Mouse (Mus musculus) forebrain, embryonic 12.5 days (tissue): ENCODE measurements around the gene Ctxn1. TPM values are rescaled to one million over a fixed set of nuclear protein-coding genes. Genes with fewer than 3 reads are reported as not detected.

Source experiments
- ATAC-seq: fragments of 200-750 bp; cut with Nextera tagmentation; 2 replicates; pipeline ENCODE4 v1.8.0; 2017; ENCODE audit warnings: moderate TSS enrichment; ENCODE audit not compliant: low FRiP score
- H3K27ac ChIP-seq: fragments of 300-500 bp; sonication (generic); 2 replicates; pipeline ENCODE4 v1.5.1; 2016; ENCODE audit warnings: mild to moderate bottlenecking
- H3K27me3 ChIP-seq: fragments of 300-500 bp; sonication (generic); 2 replicates; pipeline ENCODE4 v1.6.1; 2016; ENCODE audit warnings: mild to moderate bottlenecking
- H3K36me3 ChIP-seq: fragments of 300-500 bp; sonication (generic); replicated peaks from 2 replicates; pipeline ENCODE4 v1.6.1; 2016; ENCODE audit warnings: mild to moderate bottlenecking
- H3K4me1 ChIP-seq: fragments of 300-500 bp; sonication (generic); 2 replicates; pipeline ENCODE4 v1.6.1; 2016
- H3K4me2 ChIP-seq: fragments of 300-500 bp; sonication (generic); 2 replicates; pipeline ENCODE4 v1.6.1; 2016; ENCODE audit warnings: mild to moderate bottlenecking, moderate library complexity
- H3K4me3 ChIP-seq: fragments of 300-500 bp; sonication (generic); replicated peaks from 2 replicates; pipeline ENCODE4 v1.5.1; 2016; ENCODE audit warnings: mild to moderate bottlenecking
- H3K9ac ChIP-seq: fragments of 300-500 bp; sonication (generic); 2 replicates; pipeline ENCODE4 v1.6.1; 2016; ENCODE audit warnings: mild to moderate bottlenecking
- H3K9me3 ChIP-seq: fragments of 300-500 bp; sonication (generic); 2 replicates; pipeline ENCODE4 v1.6.1; 2016
- WGBS: fragments of 180-500 bp; shearing (Covaris S2); methylation state at CpG from one replicate; pipeline ENCODE4 v1.1.7; 2016; 5-methylcytosine and 5-hydroxymethylcytosine counted together
- polyA plus RNA-seq: library from polyadenylated mRNA; unstranded; fragments of >200 nt; fragmentation: Nextera tagmentation; extraction: Ambion mirVana; gene quantifications from 2 replicates; pipeline ENCODE4 v1.2.1, GENCODE M21; 2016

Gene Ctxn1
- polyA plus RNA-seq, 1 experiment from 2014 or later, result 199 TPM

- WGBS, result 76% methylated on average over 15 of the region's 15 CpGs
- Histone ChIP-seq H3K4me1 (peaks cover 19% of the 10 kb centered on the region), H3K27me3 (peaks cover 21% of the 10 kb centered on the region), H3K27ac (no peak within 1 kb of the TSS), H3K4me3 (no peak within 1 kb of the TSS), H3K9ac (0 out of 2 replicates have a peak within 1 kb of the TSS, but pooled peaks have one; percentile 29), H3K4me2 (no peak within 1 kb of the TSS), H3K36me3 (peaks cover 57% of the 10 kb centered on the region), H3K9me3 (no peaks in the 10 kb centered on the region)
- no peak for ATAC-seq
Measured at GRCm38 (mm10) chr8:4247951-4248540, 11.0 kb downstream of the Ctxn1 start, which contains the start of gene Tgfbr3l. Tgfbr3l (plus strand) TSS chr8:4248214.

GRCm38 (mm10) chr8:4247241-4247640 is 11.8 kb downstream of the Ctxn1 start:
- peaks cover 21% of the 10 kb centered on the region for H3K27me3 ChIP-seq
- H3K9ac ChIP-seq, result no peak overlapping the region
- no peak overlapping the region for H3K4me2 ChIP-seq
- no peak overlapping the region for H3K4me3 ChIP-seq
- no peak for ATAC-seq
- H3K27ac ChIP-seq, result no peak overlapping the region
- no peaks in the 10 kb centered on the region for H3K9me3 ChIP-seq
- peaks cover 65% of the 10 kb centered on the region for H3K36me3 ChIP-seq
- H3K4me1 ChIP-seq, result peaks cover 15% of the 10 kb centered on the region
- 91% methylated on average over 8 of the region's 8 CpGs for WGBS

DNA sequence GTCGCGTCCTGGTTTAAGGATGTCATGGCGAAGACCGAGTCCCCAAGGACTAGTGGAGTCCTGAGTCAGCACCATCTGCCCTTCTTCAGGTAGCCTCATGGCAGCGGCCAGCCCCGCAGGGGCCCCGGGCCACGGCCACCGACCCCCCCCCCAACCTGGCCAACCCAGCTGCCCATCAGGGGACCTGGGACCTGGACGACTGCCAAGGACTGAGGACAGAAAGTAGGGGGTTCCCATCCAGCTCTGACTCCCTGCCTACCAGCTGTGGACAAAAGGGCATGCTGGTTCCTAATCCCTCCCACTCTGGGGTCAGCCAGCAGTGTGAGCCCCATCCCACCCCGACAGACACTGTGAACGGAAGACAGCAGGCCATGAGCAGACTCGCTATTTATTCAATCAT is 13.3 kb downstream of the Ctxn1 start:
- no peak overlapping the region for H3K27ac ChIP-seq
- WGBS, result 85% methylated on average over 13 of the region's 13 CpGs
- H3K36me3 ChIP-seq, result peaks cover 73% of the 10 kb centered on the region

GRCm38 (mm10) chr8:4245061-4245460 is 14.0 kb downstream of the Ctxn1 start:
- H3K4me2 ChIP-seq, result no peak overlapping the region
- 97% methylated on average over 5 of the region's 5 CpGs for WGBS
- H3K27me3 ChIP-seq, result peaks cover 21% of the 10 kb centered on the region
- peaks cover 73% of the 10 kb centered on the region for H3K36me3 ChIP-seq
- H3K27ac ChIP-seq, result no peak overlapping the region
- H3K4me3 ChIP-seq, result no peak overlapping the region
- no peak overlapping the region for H3K9ac ChIP-seq
- peaks cover 15% of the 10 kb centered on the region for H3K4me1 ChIP-seq
- no peaks in the 10 kb centered on the region for H3K9me3 ChIP-seq
- ATAC-seq, result no peak

More for the DNA sequence above, 13.3 kb downstream of the Ctxn1 start:
- ATAC-seq, result no peak
- Histone ChIP-seq H3K9me3 (no peaks in the 10 kb centered on the region), H3K9ac (no peak overlapping the region), H3K27me3 (peaks cover 21% of the 10 kb centered on the region), H3K4me3 (no peak overlapping the region), H3K4me2 (no peak overlapping the region), H3K4me1 (peaks cover 14% of the 10 kb centered on the region)

GRCm38 (mm10) chr8:4239193-4239890 is 19.7 kb downstream of the Ctxn1 start:
- Histone ChIP-seq H3K36me3 (peaks cover 29% of the 10 kb centered on the region), H3K4me1 (peaks cover 26% of the 10 kb centered on the region), H3K4me3 (peak overlapping the region; percentile 82), H3K4me2 (peak overlapping the region; percentile 93), H3K27me3 (no peaks in the 10 kb centered on the region), H3K27ac (peak overlapping the region; percentile 91), H3K9me3 (no peaks in the 10 kb centered on the region), H3K9ac (peak overlapping the region; percentile 78)
- ATAC-seq, result peak; percentile 23; the same call in 1 of the 2 replicates
- 14% methylated on average over 19 of the region's 19 CpGs for WGBS

GRCm38 (mm10) chr8:4238434-4239192 is 20.5 kb downstream of the Ctxn1 start, which contains the start of the genes Map2k7 and Gm49320:
Map2k7 (plus strand) TSS chr8:4238740.
Gm49320 (plus strand) TSS chr8:4238865.
- WGBS, result under 1% methylated on average over 67 of the region's 71 CpGs
- H3K27ac ChIP-seq, result peak within 1 kb of the TSS; percentile 96
- peaks cover 22% of the 10 kb centered on the region for H3K36me3 ChIP-seq
- H3K9ac ChIP-seq, result peak within 1 kb of the TSS; percentile 78
- H3K4me2 ChIP-seq, result peak within 1 kb of the TSS; percentile 93
- peak within 1 kb of the TSS; percentile 82 for H3K4me3 ChIP-seq
- no peaks in the 10 kb centered on the region for H3K27me3 ChIP-seq
- H3K4me1 ChIP-seq, result peaks cover 26% of the 10 kb centered on the region
- no peaks in the 10 kb centered on the region for H3K9me3 ChIP-seq
- peak; percentile 95 for ATAC-seq

GRCm38 (mm10) chr8:4237814-4238433 is 21.1 kb downstream of the Ctxn1 start:
- H3K4me2 ChIP-seq, result peak overlapping the region; percentile 93
- no peaks in the 10 kb centered on the region for H3K9me3 ChIP-seq
- H3K27ac ChIP-seq, result peak overlapping the region; percentile 96
- H3K36me3 ChIP-seq, result peaks cover 15% of the 10 kb centered on the region
- peak overlapping the region; percentile 68 for H3K9ac ChIP-seq
- H3K4me1 ChIP-seq, result peaks cover 26% of the 10 kb centered on the region
- 16% methylated on average over 15 of the region's 15 CpGs for WGBS
- peak overlapping the region; percentile 82 for H3K4me3 ChIP-seq
- no peaks in the 10 kb centered on the region for H3K27me3 ChIP-seq
- no peak for ATAC-seq

DNA sequence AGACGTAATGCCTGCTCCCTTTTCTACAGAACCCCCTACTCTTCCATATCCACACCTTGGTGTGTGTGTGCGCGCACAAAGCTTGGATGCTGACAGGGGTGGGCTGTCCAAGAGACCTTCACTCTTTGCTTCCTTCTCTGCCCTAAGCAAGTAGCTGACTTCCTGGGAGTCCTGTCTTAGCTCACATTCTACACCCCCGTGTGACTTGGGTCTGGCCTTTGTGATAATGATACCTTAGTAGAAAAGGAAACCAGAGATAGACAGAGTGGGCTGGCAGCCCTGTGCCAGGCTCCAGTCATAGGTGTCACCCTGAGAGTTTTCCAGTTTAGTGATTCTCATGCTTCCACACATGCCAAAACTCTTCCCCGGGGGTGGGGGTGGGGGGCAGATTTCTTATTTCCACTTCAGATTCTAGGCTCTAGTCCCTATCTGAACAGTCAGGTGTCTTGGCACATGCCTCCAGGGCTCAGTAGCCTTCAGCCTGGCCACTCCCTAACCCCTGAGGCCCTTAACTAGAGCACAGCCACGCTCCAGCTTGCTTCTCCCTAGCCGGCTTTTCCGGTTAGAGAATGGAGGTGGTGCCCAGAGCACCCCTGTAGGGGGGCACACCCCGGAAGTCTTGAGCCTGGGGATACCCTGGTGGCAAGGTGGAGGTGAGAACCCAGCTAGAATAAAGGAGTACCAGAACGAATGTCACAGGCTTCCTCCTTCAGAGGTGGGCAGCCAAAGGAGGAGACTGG is 28.3 kb downstream of the Ctxn1 start:
- no peaks in the 10 kb centered on the region for H3K36me3 ChIP-seq
- peaks cover 6% of the 10 kb centered on the region; the same call in 1 of the 2 replicates for H3K4me1 ChIP-seq
- H3K27me3 ChIP-seq, result peaks cover 35% of the 10 kb centered on the region
- H3K4me3 ChIP-seq, result no peak overlapping the region
- no peak for ATAC-seq
- H3K27ac ChIP-seq, result no peak overlapping the region
- H3K9me3 ChIP-seq, result no peaks in the 10 kb centered on the region
- H3K9ac ChIP-seq, result 0 out of 2 replicates have a peak overlapping the region, but pooled peaks have one; percentile 12
- 58% methylated on average over 10 of the region's 10 CpGs for WGBS
- H3K4me2 ChIP-seq, result no peak overlapping the region

GRCm38 (mm10) chr8:4229784-4230183 is 29.3 kb downstream of the Ctxn1 start:
- H3K4me1 ChIP-seq, result peaks cover 6% of the 10 kb centered on the region; the same call in 1 of the 2 replicates
- H3K36me3 ChIP-seq, result no peaks in the 10 kb centered on the region
- H3K27ac ChIP-seq, result no peak overlapping the region
- H3K27me3 ChIP-seq, result peaks cover 35% of the 10 kb centered on the region
- H3K4me3 ChIP-seq, result no peak overlapping the region
- no peaks in the 10 kb centered on the region for H3K9me3 ChIP-seq
- no peak overlapping the region for H3K4me2 ChIP-seq
- no peak overlapping the region for H3K9ac ChIP-seq
- WGBS, result 76% methylated on average over 5 of the region's 5 CpGs
- no peak for ATAC-seq

GRCm38 (mm10) chr8:4227919-4228318 is 31.2 kb downstream of the Ctxn1 start:
- no peak overlapping the region for H3K27ac ChIP-seq
- no peak overlapping the region for H3K4me2 ChIP-seq
- peaks cover 35% of the 10 kb centered on the region for H3K27me3 ChIP-seq
- WGBS, result 94% methylated on average over 4 of the region's 4 CpGs
- no peak overlapping the region for H3K9ac ChIP-seq
- H3K9me3 ChIP-seq, result no peaks in the 10 kb centered on the region
- ATAC-seq, result no peak
- no peaks in the 10 kb centered on the region for H3K36me3 ChIP-seq
- no peak overlapping the region for H3K4me3 ChIP-seq
- peaks cover 6% of the 10 kb centered on the region; the same call in 1 of the 2 replicates for H3K4me1 ChIP-seq

GRCm38 (mm10) chr8:4226739-4227347 is 32.2 kb downstream of the Ctxn1 start, which contains the start of gene Lrrc8e:
Lrrc8e (plus strand) TSS chr8:4226827.
- 3% methylated on average over 33 of the region's 33 CpGs for WGBS

More at GRCm38 (mm10) chr8:4226739-4227347, 32.2 kb downstream of the Ctxn1 start, which contains the start of gene Lrrc8e:
- Histone ChIP-seq H3K36me3 (no peaks in the 10 kb centered on the region), H3K4me1 (peaks cover 6% of the 10 kb centered on the region; the same call in 1 of the 2 replicates), H3K4me2 (peak within 1 kb of the TSS; percentile 49), H3K9me3 (no peaks in the 10 kb centered on the region), H3K9ac (0 out of 2 replicates have a peak within 1 kb of the TSS, but pooled peaks have one; percentile 8), H3K27ac (no peak within 1 kb of the TSS), H3K4me3 (peak within 1 kb of the TSS; percentile 20; the same call in 1 of the 2 replicates), H3K27me3 (peaks cover 35% of the 10 kb centered on the region)
- no peak for ATAC-seq
